Mouse (Mus musculus) liver, postnatal 0 days (tissue): ENCODE data around the gene Fgd3.

ENCODE experiments used
- CTCF ChIP-seq: sonication (generic); IDR thresholded peaks from 2 replicates; pipeline ENCODE4 v1.5.1; 2016; ENCODE audit warnings: antibody characterized with exemption, low read depth
- EP300 ChIP-seq: IDR thresholded peaks from 2 replicates; pipeline ENCODE4 v1.6.1; 2016; ENCODE audit warnings: antibody characterized with exemption, low read depth, mild to moderate bottlenecking

DNA sequence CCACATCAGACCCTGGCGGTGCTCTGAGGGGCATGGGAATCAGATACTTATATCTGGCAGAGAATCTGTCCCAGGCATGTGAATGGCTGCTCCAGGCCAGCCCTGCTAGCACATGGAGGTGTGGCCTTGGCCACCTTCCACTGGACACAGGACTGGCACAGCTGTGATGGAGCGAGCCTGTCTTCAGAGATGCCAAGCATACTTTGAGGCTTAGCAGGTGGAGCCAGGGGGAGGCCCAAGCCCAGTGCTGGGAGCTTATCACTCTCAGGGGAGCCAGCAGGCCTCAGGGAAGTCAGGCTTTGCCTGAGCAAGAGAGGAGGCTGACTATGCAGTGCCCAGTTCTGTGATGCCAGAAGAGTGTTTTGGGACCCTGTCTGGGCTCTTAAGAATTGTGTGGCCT is 25.4 kb upstream of the Fgd3 start:
- TF ChIP-seq CTCF = no peak
- no peak for TF ChIP-seq EP300
